Mouse (Mus musculus) midbrain, embryonic 12.5 days (tissue): ENCODE results near the gene Inf2. TPM values are rescaled to one million over a fixed set of nuclear protein-coding genes. Genes with fewer than 3 reads are reported as not detected.

Source experiments
- ATAC-seq: fragments of 200-750 bp; cut with Nextera tagmentation; 2 replicates; pipeline ENCODE4 v1.8.0; 2017; ENCODE audit warnings: low read depth, moderate TSS enrichment, moderate library complexity; ENCODE audit not compliant: low FRiP score
- H3K27ac ChIP-seq: fragments of 300-500 bp; sonication (generic); replicated peaks from 2 replicates; pipeline ENCODE4 v1.5.1; 2016; ENCODE audit warnings: mild to moderate bottlenecking
- H3K27me3 ChIP-seq: fragments of 300-500 bp; sonication (generic); 2 replicates; pipeline ENCODE4 v1.6.1; 2016; ENCODE audit warnings: mild to moderate bottlenecking
- H3K36me3 ChIP-seq: fragments of 300-500 bp; sonication (generic); 2 replicates; pipeline ENCODE4 v1.6.1; 2016
- H3K4me1 ChIP-seq: fragments of 300-500 bp; sonication (generic); 2 replicates; pipeline ENCODE4 v1.6.1; 2016
- H3K4me2 ChIP-seq: fragments of 300-500 bp; sonication (generic); replicated peaks from 2 replicates; pipeline ENCODE4 v1.6.1; 2016; ENCODE audit warnings: mild to moderate bottlenecking, moderate library complexity
- H3K4me3 ChIP-seq: fragments of 300-500 bp; sonication (generic); 2 replicates; pipeline ENCODE4 v1.5.1; 2016; ENCODE audit warnings: mild to moderate bottlenecking
- H3K9ac ChIP-seq: fragments of 300-500 bp; sonication (generic); replicated peaks from 2 replicates; pipeline ENCODE4 v1.6.1; 2016; ENCODE audit warnings: mild to moderate bottlenecking, moderate library complexity
- H3K9me3 ChIP-seq: fragments of 300-500 bp; sonication (generic); 2 replicates; pipeline ENCODE4 v1.6.1; 2016; ENCODE audit warnings: mild to moderate bottlenecking
- WGBS: fragments of 180-500 bp; shearing (Covaris S2); methylation state at CpG from one replicate; pipeline ENCODE4 v1.1.7; 2016; 5-methylcytosine and 5-hydroxymethylcytosine counted together
- polyA plus RNA-seq: library from polyadenylated mRNA; unstranded; fragments of >200 nt; fragmentation: Nextera tagmentation; extraction: Ambion mirVana; gene quantifications from 2 replicates; pipeline ENCODE4 v1.2.1, GENCODE M21; 2016

Inf2 gene
- polyA plus RNA-seq, 1 experiment from 2014 or later, result 1.3 TPM

DNA sequence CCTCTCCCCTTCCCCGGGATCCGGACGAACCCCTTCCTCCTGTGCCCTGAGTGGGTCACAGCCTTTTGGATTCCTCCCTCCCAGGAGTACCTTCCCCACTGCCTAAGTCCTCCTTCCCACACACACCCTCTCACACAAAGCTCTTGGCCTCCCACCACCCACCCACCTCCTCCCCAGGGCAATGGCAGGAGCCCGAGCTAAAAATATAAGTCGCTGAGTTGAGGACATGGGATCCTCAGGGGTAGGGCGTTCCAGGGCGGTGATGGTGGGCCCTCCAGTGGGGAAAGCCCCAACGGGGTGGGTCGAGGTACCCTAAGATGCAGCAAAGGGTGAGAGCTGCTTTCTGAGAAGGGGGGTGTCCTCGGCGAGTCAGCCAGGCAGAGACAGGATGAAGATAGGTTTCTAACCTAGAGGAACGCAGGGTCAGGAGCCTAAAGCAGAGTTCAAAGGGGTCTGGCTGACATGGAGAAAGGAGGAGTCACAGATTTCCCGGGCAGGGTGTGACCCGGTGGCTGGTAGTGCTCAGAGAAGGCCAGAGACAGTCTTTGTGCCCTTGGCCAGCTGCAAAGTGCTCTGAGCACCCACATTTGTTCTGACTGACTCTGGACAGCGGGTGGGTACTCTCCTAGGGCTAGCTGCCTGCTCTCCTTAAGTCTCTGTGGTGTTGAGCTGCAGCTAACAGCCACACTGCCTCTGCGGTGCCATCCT lies 31.9 kb downstream of the Inf2 start:
- peak overlapping the region; percentile 52 for H3K4me3 ChIP-seq
- H3K4me2 ChIP-seq, result peak overlapping the region; percentile 95
- peaks cover 20% of the 10 kb centered on the region; the same call in 1 of the 2 replicates for H3K4me1 ChIP-seq
- H3K9me3 ChIP-seq, result no peaks in the 10 kb centered on the region
- 0 out of 2 replicates have a peak, but pooled peaks have one; percentile 5 for ATAC-seq
- no peak overlapping the region for H3K27ac ChIP-seq
- no peaks in the 10 kb centered on the region for H3K36me3 ChIP-seq
- H3K27me3 ChIP-seq, result peaks cover 70% of the 10 kb centered on the region
- WGBS, result 11% methylated on average over 16 of the region's 16 CpGs
- peak overlapping the region; percentile 66 for H3K9ac ChIP-seq

DNA sequence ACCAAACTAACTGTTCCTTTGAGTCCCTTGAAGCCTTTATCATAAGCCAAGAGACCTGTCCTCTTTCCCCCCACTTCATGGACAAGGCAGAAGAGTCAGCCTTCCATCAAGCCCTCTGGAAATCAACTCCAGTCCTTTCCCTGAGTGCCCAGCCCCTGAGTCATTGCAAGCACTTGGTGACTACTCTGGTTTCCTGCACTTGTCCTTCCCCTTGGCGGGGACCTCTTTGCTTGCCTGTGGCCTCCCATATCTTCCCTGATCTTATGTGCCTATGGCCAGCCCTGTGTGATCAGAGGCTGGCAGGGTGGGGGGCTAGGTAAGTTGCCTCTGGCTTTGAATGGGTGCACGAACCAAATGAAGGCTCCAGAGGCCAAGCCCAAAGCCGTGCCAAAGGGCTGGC lies 33.3 kb downstream of the Inf2 start:
- H3K27me3 ChIP-seq, result peaks cover 67% of the 10 kb centered on the region

DNA sequence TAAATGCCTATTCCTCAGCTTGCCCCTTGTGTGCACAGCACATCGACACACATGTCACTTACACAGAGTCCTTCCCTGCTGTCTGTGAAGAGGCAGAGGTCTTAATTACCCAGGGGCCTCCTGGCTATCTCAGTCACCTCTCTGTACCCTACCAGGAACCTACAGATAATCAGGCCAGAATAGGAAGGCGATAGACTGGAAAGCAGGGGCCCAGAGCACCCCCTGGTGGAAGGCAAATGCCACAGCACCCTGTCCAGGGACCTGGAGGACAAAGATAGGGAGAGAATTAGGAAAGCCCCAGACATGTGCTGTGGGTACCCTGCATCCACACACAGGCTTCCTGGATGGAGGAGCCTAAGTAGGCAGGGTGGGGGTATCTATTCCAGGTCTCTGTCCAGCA lies 35.2 kb downstream of the Inf2 start:
- H3K4me2 ChIP-seq, result no peak overlapping the region
- WGBS, result 13% methylated on average over 2 of the region's 2 CpGs
- H3K9ac ChIP-seq, result no peak overlapping the region
- no peak overlapping the region for H3K4me3 ChIP-seq
- peak; percentile 36; the same call in 1 of the 2 replicates for ATAC-seq
- no peaks in the 10 kb centered on the region for H3K9me3 ChIP-seq
- H3K36me3 ChIP-seq, result no peaks in the 10 kb centered on the region
- H3K4me1 ChIP-seq, result peaks cover 22% of the 10 kb centered on the region
- H3K27ac ChIP-seq, result no peak overlapping the region
- H3K27me3 ChIP-seq, result peaks cover 49% of the 10 kb centered on the region

More for the DNA sequence above, 33.3 kb downstream of the Inf2 start:
- WGBS, result 86% methylated on average over 3 of the region's 3 CpGs
- no peak overlapping the region for H3K4me3 ChIP-seq
- H3K9ac ChIP-seq, result no peak overlapping the region
- H3K4me2 ChIP-seq, result no peak overlapping the region
- no peaks in the 10 kb centered on the region for H3K36me3 ChIP-seq
- H3K9me3 ChIP-seq, result no peaks in the 10 kb centered on the region
- no peak for ATAC-seq
- H3K27ac ChIP-seq, result no peak overlapping the region
- H3K4me1 ChIP-seq, result peaks cover 20% of the 10 kb centered on the region; the same call in 1 of the 2 replicates

DNA sequence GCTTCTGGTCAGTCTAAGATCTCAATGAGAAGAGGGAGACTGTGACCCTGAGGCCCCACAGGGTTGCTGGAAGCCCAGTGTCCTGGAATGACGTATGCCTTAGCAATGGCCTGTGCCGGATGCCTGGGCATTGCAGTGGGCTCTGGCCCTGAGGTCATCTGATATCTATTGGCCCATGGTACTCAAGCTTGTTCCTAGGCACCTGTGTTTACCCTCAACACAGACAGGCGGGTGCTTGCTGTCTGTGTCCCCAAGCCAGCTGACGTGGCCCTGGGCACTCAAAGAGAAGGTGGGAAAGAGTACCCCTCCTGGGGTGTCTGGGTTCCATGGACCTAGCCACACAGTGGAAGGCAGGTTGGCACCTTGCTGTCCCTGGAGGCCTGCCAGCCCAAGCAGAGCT lies 37.1 kb downstream of the Inf2 start:
- Histone ChIP-seq H3K9me3 (no peaks in the 10 kb centered on the region), H3K4me2 (no peak overlapping the region), H3K27me3 (peaks cover 29% of the 10 kb centered on the region), H3K27ac (no peak overlapping the region), H3K4me3 (no peak overlapping the region), H3K36me3 (no peaks in the 10 kb centered on the region), H3K9ac (no peak overlapping the region), H3K4me1 (peaks cover 17% of the 10 kb centered on the region)
- ATAC-seq, result no peak
- 76% methylated on average over 4 of the region's 4 CpGs for WGBS

DNA sequence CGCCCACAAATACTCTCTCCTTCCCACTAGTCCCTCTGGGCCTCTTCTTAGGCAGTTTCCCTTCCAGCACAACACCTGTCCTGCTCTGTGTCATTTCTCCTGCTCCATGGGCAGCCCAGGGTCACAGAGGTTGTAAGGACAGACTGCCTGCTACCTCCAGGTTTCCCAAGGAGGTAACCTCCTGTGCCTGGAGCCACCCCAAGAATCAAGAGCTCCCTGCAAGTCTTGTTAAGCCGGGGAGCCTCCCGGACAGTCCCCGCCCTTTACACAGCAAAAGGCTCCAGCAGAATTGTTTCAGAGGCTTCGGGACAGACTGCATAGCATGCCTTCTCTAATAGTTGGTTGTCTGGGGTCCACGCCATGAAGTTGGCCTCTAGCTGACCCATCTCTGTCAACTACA lies 37.9 kb downstream of the Inf2 start:
- no peak overlapping the region for H3K4me2 ChIP-seq
- WGBS, result 73% methylated on average over 6 of the region's 6 CpGs
- H3K27ac ChIP-seq, result no peak overlapping the region
- H3K36me3 ChIP-seq, result no peaks in the 10 kb centered on the region
- H3K9me3 ChIP-seq, result no peaks in the 10 kb centered on the region
- H3K4me3 ChIP-seq, result no peak overlapping the region
- no peak for ATAC-seq
- peaks cover 22% of the 10 kb centered on the region for H3K27me3 ChIP-seq
- H3K9ac ChIP-seq, result no peak overlapping the region
- H3K4me1 ChIP-seq, result peaks cover 17% of the 10 kb centered on the region

DNA sequence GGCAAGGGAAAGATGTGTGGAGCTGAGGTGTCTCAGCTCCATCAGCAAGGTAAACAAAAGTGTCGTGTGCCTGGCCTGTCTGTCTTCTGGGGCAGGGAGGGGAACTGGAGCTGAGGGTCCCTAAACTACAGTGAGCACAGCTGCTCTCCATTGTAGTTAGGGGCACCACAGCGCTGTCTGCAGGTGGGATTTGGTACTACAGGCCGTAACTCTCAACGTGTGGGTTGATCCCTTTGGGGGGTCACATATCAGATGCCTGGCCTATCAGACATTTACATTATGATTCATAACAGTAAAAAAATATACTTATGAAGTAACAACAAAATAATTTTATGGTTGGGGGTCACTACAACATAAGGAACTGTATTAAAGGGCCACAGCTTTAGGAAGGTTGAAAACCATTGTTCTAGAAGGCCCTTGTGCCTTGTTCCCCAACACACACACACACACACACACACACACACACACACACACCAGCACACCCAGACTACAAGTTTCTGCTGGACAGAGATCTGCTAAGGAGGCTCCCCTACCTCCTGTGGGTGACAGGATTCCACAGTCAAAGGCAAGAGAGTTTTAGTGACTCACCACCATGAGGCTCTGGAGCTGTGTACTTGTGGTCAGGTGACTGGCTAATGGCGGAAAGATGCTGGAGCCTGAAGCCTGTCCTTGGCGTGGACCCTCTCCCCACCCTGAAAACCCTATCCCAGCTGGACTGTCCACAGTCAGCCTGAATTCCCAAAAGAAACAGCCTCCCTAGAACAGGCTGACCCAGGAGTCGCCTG lies 38.7 kb downstream of the Inf2 start:
- Histone ChIP-seq H3K9ac (no peak overlapping the region), H3K4me2 (no peak overlapping the region), H3K27me3 (peaks cover 13% of the 10 kb centered on the region), H3K9me3 (no peaks in the 10 kb centered on the region), H3K4me1 (peaks cover 17% of the 10 kb centered on the region), H3K27ac (no peak overlapping the region), H3K4me3 (no peak overlapping the region), H3K36me3 (no peaks in the 10 kb centered on the region)
- WGBS, result 62% methylated on average over 7 of the region's 7 CpGs
- ATAC-seq, result no peak

DNA sequence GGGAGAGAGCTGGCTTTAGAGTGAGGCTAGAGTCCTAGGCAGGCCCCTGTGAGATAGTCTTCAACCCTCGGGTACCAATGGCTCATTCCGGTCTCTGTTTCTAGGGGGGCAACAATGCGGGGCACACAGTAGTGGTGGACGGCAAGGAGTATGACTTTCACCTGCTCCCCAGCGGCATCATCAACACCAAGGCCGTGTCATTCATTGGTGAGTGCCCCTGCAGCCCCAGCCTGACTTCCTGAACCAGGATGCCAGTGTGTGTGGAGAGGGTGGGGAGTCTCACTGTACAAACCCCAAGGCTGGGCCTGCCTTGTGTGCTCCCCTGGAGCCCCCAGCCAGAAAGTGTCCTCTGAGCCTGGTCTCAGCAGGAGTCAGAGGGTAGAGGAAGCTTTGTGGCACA lies 39.6 kb downstream of the Inf2 start:
- Histone ChIP-seq H3K27me3 (0 out of 2 replicates have a peak, but pooled peaks cover 4% of the 10 kb centered on the region), H3K9ac (no peak overlapping the region), H3K4me2 (no peak overlapping the region), H3K9me3 (no peaks in the 10 kb centered on the region), H3K27ac (no peak overlapping the region), H3K4me1 (peaks cover 17% of the 10 kb centered on the region), H3K36me3 (no peaks in the 10 kb centered on the region), H3K4me3 (no peak overlapping the region)
- WGBS, result 89% methylated on average over 6 of the region's 6 CpGs
- ATAC-seq, result no peak

DNA sequence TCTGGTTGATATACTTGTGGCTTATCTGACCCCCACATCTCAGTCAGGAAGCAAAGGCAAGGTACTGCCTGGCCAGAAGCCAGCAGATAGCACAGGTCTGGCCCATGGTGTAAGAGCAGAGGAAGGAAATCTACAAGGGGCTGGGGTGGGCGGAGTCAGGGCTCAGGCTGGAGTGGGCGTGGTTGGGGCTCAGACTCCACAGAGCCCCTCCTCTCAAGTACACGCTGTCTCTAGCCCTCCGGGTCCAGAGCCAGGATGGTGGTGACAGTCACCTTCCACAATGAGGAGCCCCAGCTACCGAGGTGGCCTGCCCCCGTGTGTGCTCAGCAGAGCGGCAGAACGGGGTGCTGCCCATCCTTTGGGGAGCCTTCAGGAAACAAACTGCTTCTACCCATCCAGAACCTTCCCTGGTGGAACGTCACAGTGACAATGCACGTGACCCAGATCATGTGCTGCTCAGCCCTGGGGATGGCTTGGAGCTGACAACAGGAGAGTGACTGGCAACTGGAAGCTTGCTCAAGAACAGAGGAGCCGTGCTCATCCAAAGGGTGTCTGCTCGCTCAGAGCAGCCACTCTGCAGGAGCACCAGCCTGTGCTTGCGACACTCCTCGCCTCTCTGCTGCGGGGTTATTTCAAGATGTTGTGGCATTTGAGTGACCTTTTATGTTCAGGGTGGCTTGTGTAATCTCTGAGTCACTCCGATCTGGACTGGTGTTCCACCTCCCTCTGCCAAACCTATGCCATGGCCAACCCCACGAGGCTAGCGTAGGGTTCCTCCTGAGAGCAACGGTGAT lies 40.5 kb downstream of the Inf2 start:
- H3K27me3 ChIP-seq, result no peaks in the 10 kb centered on the region; the same call in 1 of the 2 replicates
- H3K4me3 ChIP-seq, result peak overlapping the region; percentile 14; the same call in 1 of the 2 replicates
- H3K4me2 ChIP-seq, result peak overlapping the region; percentile 46
- 0 out of 2 replicates have a peak overlapping the region, but pooled peaks have one; percentile 15 for H3K9ac ChIP-seq
- H3K4me1 ChIP-seq, result peaks cover 12% of the 10 kb centered on the region
- ATAC-seq, result peak; percentile 80
- 39% methylated on average over 19 of the region's 19 CpGs for WGBS
- no peak overlapping the region for H3K27ac ChIP-seq
- no peaks in the 10 kb centered on the region for H3K9me3 ChIP-seq
- H3K36me3 ChIP-seq, result no peaks in the 10 kb centered on the region

DNA sequence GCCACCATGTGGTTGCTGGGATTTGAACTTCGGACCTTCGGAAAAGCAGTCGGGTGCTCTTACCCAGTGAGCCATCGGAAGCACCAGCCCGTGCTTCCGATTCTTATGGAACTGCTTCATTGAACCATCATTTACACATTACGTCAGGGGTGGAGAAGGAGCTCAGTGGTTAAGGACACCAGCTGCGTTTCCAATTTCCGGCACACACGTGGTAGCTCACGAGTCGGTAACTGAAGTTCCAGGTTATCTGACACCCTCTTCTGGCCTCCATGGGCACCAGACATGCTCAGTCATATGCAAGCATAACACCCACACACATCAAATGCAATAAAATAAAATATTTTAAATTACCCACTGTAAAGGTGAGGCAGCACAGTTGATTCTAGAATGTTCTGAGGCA lies 41.4 kb downstream of the Inf2 start:
- H3K36me3 ChIP-seq, result no peaks in the 10 kb centered on the region
- H3K9ac ChIP-seq, result no peak overlapping the region
- H3K4me1 ChIP-seq, result peaks cover 12% of the 10 kb centered on the region
- H3K27ac ChIP-seq, result no peak overlapping the region
- no peaks in the 10 kb centered on the region for H3K9me3 ChIP-seq
- 94% methylated on average over 12 of the region's 12 CpGs for WGBS
- H3K4me2 ChIP-seq, result no peak overlapping the region
- ATAC-seq, result no peak
- no peak overlapping the region for H3K4me3 ChIP-seq
- no peaks in the 10 kb centered on the region; the same call in 1 of the 2 replicates for H3K27me3 ChIP-seq

DNA sequence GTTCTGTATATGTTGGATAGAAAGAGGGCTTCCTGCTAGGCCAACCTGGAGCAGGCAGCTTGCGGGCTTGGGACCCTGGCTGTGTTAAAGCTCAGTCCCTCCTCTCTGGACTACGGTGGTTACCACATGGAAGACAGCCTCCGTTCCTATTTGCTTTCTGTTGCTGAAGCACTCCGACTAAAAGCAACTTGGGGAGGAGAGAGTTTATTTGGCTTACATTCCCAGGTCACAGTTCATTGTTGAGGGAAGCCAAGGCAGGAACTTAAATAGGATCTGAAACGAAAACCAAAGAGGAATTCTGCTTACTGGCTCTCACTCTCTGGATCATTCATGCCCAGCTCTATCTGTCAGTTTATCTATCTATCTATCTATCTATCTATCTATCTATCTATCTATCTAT lies 42.2 kb downstream of the Inf2 start:
- no peaks in the 10 kb centered on the region for H3K9me3 ChIP-seq
- no peak overlapping the region for H3K4me3 ChIP-seq
- H3K9ac ChIP-seq, result no peak overlapping the region
- no peak overlapping the region for H3K4me2 ChIP-seq
- 83% methylated on average over 5 of the region's 5 CpGs for WGBS
- peaks cover 12% of the 10 kb centered on the region for H3K4me1 ChIP-seq
- no peaks in the 10 kb centered on the region; the same call in 1 of the 2 replicates for H3K27me3 ChIP-seq
- no peak overlapping the region for H3K27ac ChIP-seq
- H3K36me3 ChIP-seq, result no peaks in the 10 kb centered on the region
- ATAC-seq, result no peak

DNA sequence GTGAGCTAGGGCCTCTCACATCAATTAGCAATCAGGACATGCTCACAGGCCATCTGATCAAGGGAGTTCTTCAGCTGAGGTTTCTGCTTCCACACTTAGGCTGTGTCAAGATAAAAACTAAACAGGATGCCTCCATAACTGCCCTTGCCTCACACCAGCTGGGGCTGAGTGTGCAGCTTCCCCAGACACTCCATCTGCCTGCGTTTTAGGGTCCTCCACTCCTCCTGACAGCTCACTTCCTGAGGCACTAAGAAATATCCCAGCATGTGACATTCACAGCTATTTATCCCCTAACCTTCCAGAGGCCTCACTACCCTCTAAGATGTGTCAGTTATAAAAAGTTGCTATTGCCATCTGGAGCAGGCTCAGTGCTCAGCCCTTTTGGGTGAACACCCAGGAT lies 42.9 kb downstream of the Inf2 start:
- Histone ChIP-seq H3K4me1 (peaks cover 12% of the 10 kb centered on the region), H3K27me3 (no peaks in the 10 kb centered on the region; the same call in 1 of the 2 replicates), H3K9ac (no peak overlapping the region), H3K27ac (no peak overlapping the region), H3K9me3 (no peaks in the 10 kb centered on the region), H3K36me3 (no peaks in the 10 kb centered on the region), H3K4me2 (no peak overlapping the region), H3K4me3 (no peak overlapping the region)
- ATAC-seq, result no peak
- WGBS, result 78% methylated on average over 1 of the region's 1 CpGs
